Mouse (Mus musculus) hindbrain, embryonic 14.5 days (tissue): ENCODE measurements at regions not wholly inside any gene's neighbourhood (a gene's known extent, or its start where the extent isn't known, plus 50 kb on each side); places are given as distances from the start of the nearest gene placed in this dataset.

Source experiments
- ATAC-seq: fragments of 200-750 bp; cut with Nextera tagmentation; 2 replicates; pipeline ENCODE4 v1.8.0; 2017; ENCODE audit warnings: moderate number of reproducible peaks, mild to moderate bottlenecking, moderate TSS enrichment, moderate library complexity; ENCODE audit not compliant: low FRiP score
- DNase-seq: peaks from one replicate; pipeline ENCODE4 v3.0.0-alpha.2; 2015; ENCODE audit warnings: low spot score
- H3K27ac ChIP-seq: fragments of 300-500 bp; sonication (generic); 2 replicates; pipeline ENCODE4 v1.5.1; 2014; ENCODE audit warnings: mild to moderate bottlenecking, moderate library complexity
- H3K27me3 ChIP-seq: fragments of 300-500 bp; sonication (generic); 2 replicates; pipeline ENCODE4 v1.6.1; 2014; ENCODE audit warnings: mild to moderate bottlenecking, low read length, mixed read lengths; ENCODE audit not compliant: control insufficient read depth, insufficient read depth
- H3K36me3 ChIP-seq: fragments of 300-500 bp; sonication (generic); replicated peaks from 2 replicates; pipeline ENCODE4 v1.6.1; 2014; ENCODE audit not compliant: control insufficient read depth, insufficient read depth
- H3K4me1 ChIP-seq: fragments of 300-500 bp; sonication (generic); replicated peaks from 2 replicates; pipeline ENCODE4 v1.6.1; 2014; ENCODE audit warnings: antibody characterized with exemption, low read length, mixed read lengths; ENCODE audit not compliant: control insufficient read depth, insufficient read depth
- H3K4me2 ChIP-seq: fragments of 300-500 bp; sonication (generic); replicated peaks from 2 replicates; pipeline ENCODE4 v1.6.1; 2014; ENCODE audit warnings: mild to moderate bottlenecking, moderate library complexity
- H3K4me3 ChIP-seq: fragments of 300-500 bp; sonication (generic); replicated peaks from 2 replicates; pipeline ENCODE4 v1.5.1; 2014; ENCODE audit warnings: mild to moderate bottlenecking, low read length
- H3K9ac ChIP-seq: fragments of 300-500 bp; sonication (generic); 2 replicates; pipeline ENCODE4 v1.6.1; 2014
- H3K9me3 ChIP-seq: fragments of 300-500 bp; sonication (generic); 2 replicates; pipeline ENCODE4 v1.6.1; 2016; ENCODE audit warnings: low read length; ENCODE audit not compliant: control insufficient read depth
- WGBS: fragments of 180-500 bp; shearing (Covaris S2); extraction: QIAGEN DNeasy Blood & Tissue Kit; methylation state at CpG from one replicate; pipeline ENCODE4 v1.1.7; 2014; 5-methylcytosine and 5-hydroxymethylcytosine counted together

- H3K4me1 ChIP-seq: peaks cover 30% of the 10 kb centered on the region
- 53% methylated on average over 4 of the region's 4 CpGs for WGBS
- H3K4me3 ChIP-seq: no peak overlapping the region
- H3K9ac ChIP-seq: no peak overlapping the region
- no peaks in the 10 kb centered on the region for H3K27me3 ChIP-seq
- ATAC-seq (no peak), DNase-seq (no peak)
- no peak overlapping the region for H3K27ac ChIP-seq
- no peaks in the 10 kb centered on the region for H3K36me3 ChIP-seq
- no peaks in the 10 kb centered on the region for H3K9me3 ChIP-seq
- no peak overlapping the region for H3K4me2 ChIP-seq
These were observed 295.4 kb downstream of the Bcl11a start for GRCm38 (mm10) chr11:24373301-24373700.

DNA sequence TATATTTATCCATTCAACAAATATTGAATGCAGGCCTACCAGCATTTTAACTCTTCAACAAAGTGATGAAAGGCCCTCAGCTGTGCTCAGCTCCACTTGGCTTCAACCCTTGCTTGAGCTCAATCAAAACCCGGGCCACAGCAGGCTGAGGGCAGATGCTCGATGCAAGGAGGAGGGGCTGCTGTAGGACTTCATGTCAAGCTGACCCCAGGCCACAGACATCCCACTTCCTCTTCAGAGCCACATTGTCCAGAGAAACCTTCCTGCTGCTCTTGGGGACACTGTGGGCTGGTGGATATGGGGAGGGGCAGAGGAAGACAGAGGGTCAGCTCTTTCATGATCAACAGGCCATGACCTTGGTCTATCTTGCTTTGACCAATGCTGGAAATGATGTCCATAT lies 299.7 kb downstream of the Bcl11a start:
- Histone ChIP-seq H3K27ac (no peak overlapping the region), H3K36me3 (no peaks in the 10 kb centered on the region), H3K9me3 (no peaks in the 10 kb centered on the region), H3K9ac (no peak overlapping the region), H3K4me2 (no peak overlapping the region), H3K4me1 (0 out of 2 replicates have a peak, but pooled peaks cover 6% of the 10 kb centered on the region), H3K4me3 (no peak overlapping the region), H3K27me3 (no peaks in the 10 kb centered on the region)
- ATAC-seq (no peak), DNase-seq (no peak)
- 66% methylated on average over 2 of the region's 2 CpGs for WGBS

GRCm38 (mm10) chr11:24390578-24390977 lies 312.7 kb downstream of the Bcl11a start:
- 44% methylated on average over 5 of the region's 5 CpGs for WGBS
- no peak for DNase-seq

DNA sequence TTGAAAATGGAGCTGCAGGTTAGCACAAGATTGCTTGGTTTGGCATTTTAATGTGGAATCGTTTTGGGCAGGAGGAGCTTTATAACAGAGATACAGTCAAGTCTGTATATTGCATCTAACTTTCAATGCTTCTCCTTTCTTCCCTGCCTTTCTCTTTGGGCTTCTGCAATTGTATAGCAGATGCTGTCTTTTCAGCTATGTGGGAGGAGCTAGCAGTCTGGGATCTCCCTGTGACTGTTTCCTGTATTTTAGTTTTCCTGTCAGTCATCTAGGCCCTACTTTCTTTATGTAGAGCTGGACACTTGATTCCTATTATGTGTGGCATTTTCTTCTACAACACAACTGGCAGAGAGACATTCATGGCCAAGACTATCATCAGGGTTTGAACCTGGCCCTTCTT lies 313.5 kb downstream of the Bcl11a start:
- ATAC-seq (no peak), DNase-seq (no peak)
- Histone ChIP-seq H3K4me1 (no peaks in the 10 kb centered on the region), H3K4me2 (no peak overlapping the region), H3K4me3 (no peak overlapping the region), H3K36me3 (no peaks in the 10 kb centered on the region), H3K9me3 (no peaks in the 10 kb centered on the region), H3K9ac (no peak overlapping the region), H3K27me3 (no peaks in the 10 kb centered on the region), H3K27ac (no peak overlapping the region)
- 81% methylated on average over 1 of the region's 1 CpGs for WGBS

More at GRCm38 (mm10) chr11:24390578-24390977, 312.7 kb downstream of the Bcl11a start:
- Histone ChIP-seq H3K9me3 (no peaks in the 10 kb centered on the region), H3K27ac (no peak overlapping the region), H3K4me2 (no peak overlapping the region), H3K36me3 (no peaks in the 10 kb centered on the region), H3K9ac (no peak overlapping the region), H3K4me1 (no peaks in the 10 kb centered on the region), H3K4me3 (no peak overlapping the region), H3K27me3 (no peaks in the 10 kb centered on the region)
- ATAC-seq: no peak

- no peaks in the 10 kb centered on the region for H3K36me3 ChIP-seq
- no peak for ATAC-seq
- WGBS: 92% methylated on average over 2 of the region's 2 CpGs
- H3K27ac ChIP-seq: no peak overlapping the region
- DNase-seq: no peak
- H3K4me1 ChIP-seq: no peaks in the 10 kb centered on the region
- no peaks in the 10 kb centered on the region for H3K27me3 ChIP-seq
- no peak overlapping the region for H3K9ac ChIP-seq
- H3K4me2 ChIP-seq: no peak overlapping the region
- no peak overlapping the region for H3K4me3 ChIP-seq
- H3K9me3 ChIP-seq: no peaks in the 10 kb centered on the region
These were observed 317.6 kb downstream of the Bcl11a start for GRCm38 (mm10) chr11:24395478-24395877.

GRCm38 (mm10) chr11:24396911-24397310 lies 319.1 kb downstream of the Bcl11a start:
- no peak overlapping the region for H3K4me2 ChIP-seq
- no peaks in the 10 kb centered on the region for H3K4me1 ChIP-seq
- H3K9me3 ChIP-seq: no peaks in the 10 kb centered on the region
- WGBS: 91% methylated on average over 5 of the region's 5 CpGs
- no peak overlapping the region for H3K27ac ChIP-seq
- ATAC-seq: no peak
- DNase-seq: no peak
- no peak overlapping the region for H3K4me3 ChIP-seq
- H3K36me3 ChIP-seq: no peaks in the 10 kb centered on the region
- H3K9ac ChIP-seq: no peak overlapping the region
- no peaks in the 10 kb centered on the region for H3K27me3 ChIP-seq

DNA sequence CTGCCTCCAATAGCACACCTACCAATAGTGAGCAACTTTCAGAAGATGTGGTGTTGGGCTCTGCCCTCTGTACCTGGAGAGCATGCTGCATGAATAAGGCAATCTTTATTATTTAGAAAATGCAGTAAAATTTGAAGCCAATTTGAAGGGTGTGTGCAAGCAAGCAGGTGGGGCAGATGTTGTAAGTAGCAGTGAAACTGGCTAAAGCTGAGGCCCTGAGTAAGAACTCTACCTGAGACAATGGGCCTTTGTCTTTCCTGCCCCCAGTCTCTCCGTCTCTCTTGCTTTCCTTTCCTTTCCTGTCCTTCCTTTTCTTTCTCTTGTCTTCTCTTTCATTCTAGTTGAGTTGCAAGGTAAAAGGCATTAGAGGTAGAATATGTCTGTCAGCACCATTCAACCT lies 319.9 kb downstream of the Bcl11a start:
- no peak for DNase-seq
- no peak for ATAC-seq
- Histone ChIP-seq H3K4me1 (no peaks in the 10 kb centered on the region), H3K9me3 (no peaks in the 10 kb centered on the region), H3K27me3 (no peaks in the 10 kb centered on the region), H3K9ac (no peak overlapping the region), H3K27ac (no peak overlapping the region), H3K4me3 (no peak overlapping the region), H3K36me3 (no peaks in the 10 kb centered on the region), H3K4me2 (no peak overlapping the region)
- 43% methylated on average over 1 of the region's 1 CpGs for WGBS

DNA sequence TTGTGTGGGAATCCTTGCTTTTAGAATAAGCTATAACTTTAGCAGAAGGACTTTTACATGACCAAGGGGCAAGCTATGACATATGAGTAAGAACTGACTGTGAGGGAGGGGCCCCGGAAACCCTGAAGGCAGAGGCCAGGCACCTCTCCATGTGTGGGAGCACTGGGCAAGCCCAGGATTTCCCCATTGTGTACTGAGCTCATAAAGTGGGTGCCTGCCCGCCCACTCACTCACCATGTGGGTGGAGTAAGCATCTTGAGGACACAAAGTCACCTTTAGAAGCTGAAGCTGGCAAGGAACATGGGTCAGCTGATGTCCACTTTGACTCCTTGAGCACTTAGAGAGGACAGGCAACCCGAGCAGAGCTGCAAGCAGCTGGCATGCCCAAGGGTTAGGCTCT lies 323.3 kb downstream of the Bcl11a start:
- Histone ChIP-seq H3K36me3 (no peaks in the 10 kb centered on the region), H3K4me2 (no peak overlapping the region), H3K27me3 (no peaks in the 10 kb centered on the region), H3K27ac (no peak overlapping the region), H3K9ac (no peak overlapping the region), H3K4me3 (no peak overlapping the region), H3K4me1 (no peaks in the 10 kb centered on the region), H3K9me3 (no peaks in the 10 kb centered on the region)
- WGBS: 86% methylated on average over 3 of the region's 3 CpGs
- no peak for DNase-seq
- no peak for ATAC-seq

GRCm38 (mm10) chr11:24402127-24402526 lies 324.3 kb downstream of the Bcl11a start:
- Histone ChIP-seq H3K27ac (no peak overlapping the region), H3K9ac (no peak overlapping the region), H3K9me3 (no peaks in the 10 kb centered on the region), H3K36me3 (no peaks in the 10 kb centered on the region), H3K4me1 (no peaks in the 10 kb centered on the region), H3K4me3 (no peak overlapping the region), H3K27me3 (no peaks in the 10 kb centered on the region), H3K4me2 (no peak overlapping the region)
- 71% methylated on average over 3 of the region's 3 CpGs for WGBS
- ATAC-seq: no peak
- DNase-seq: no peak

DNA sequence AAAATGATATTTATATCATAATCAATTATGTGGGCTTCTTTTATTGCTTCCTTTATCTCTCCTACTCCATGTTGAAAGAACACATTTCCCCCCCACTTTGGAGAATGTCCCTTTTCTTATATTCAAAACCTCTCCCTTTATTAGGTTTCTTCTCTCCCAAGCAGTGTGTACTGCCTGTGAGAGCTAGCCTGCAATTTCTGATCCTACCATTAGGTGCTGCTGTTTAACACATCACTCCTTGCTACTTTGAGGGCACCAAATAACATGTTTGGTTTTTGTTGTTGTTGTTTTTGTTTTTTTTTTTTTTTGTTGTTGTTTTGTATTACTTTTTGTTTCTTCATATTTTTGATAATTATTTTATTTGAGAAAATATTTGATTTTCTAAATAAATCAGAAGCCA lies 336.9 kb downstream of the Bcl11a start:
- no peak overlapping the region for H3K9ac ChIP-seq
- 0 out of 2 replicates have a peak, but pooled peaks cover 7% of the 10 kb centered on the region for H3K9me3 ChIP-seq
- no peak overlapping the region for H3K4me3 ChIP-seq
- H3K27me3 ChIP-seq: no peaks in the 10 kb centered on the region
- ATAC-seq: no peak
- DNase-seq: no peak
- no peaks in the 10 kb centered on the region for H3K36me3 ChIP-seq
- no peaks in the 10 kb centered on the region for H3K4me1 ChIP-seq
- H3K27ac ChIP-seq: no peak overlapping the region
- no peak overlapping the region for H3K4me2 ChIP-seq
